Mouse (Mus musculus) forebrain, embryonic 10.5 days (tissue): ENCODE data around the gene Poln. TPM values are rescaled to one million over a fixed set of nuclear protein-coding genes. Genes with fewer than 3 reads are reported as not detected.

ENCODE experiments used
- DNase-seq: peaks from one replicate; pipeline ENCODE4 v3.0.0-alpha.2; 2017; ENCODE audit warnings: low spot score; ENCODE audit errors: extremely low spot score
- H3K27ac ChIP-seq: fragments of 300-500 bp; sonication (generic); 2 replicates; pipeline ENCODE4 v1.5.1; 2016; ENCODE audit warnings: mild to moderate bottlenecking
- H3K27me3 ChIP-seq: fragments of 300-500 bp; sonication (generic); 2 replicates; pipeline ENCODE4 v1.6.1; 2016; ENCODE audit warnings: mild to moderate bottlenecking; ENCODE audit not compliant: poor library complexity, severe bottlenecking
- H3K36me3 ChIP-seq: fragments of 300-500 bp; sonication (generic); replicated peaks from 2 replicates; pipeline ENCODE4 v1.6.1; 2016; ENCODE audit warnings: mild to moderate bottlenecking, moderate library complexity
- H3K4me1 ChIP-seq: fragments of 300-500 bp; sonication (generic); 2 replicates; pipeline ENCODE4 v1.6.1; 2016
- H3K4me3 ChIP-seq: fragments of 300-500 bp; sonication (generic); 2 replicates; pipeline ENCODE4 v1.5.1; 2016; ENCODE audit warnings: mild to moderate bottlenecking, moderate library complexity
- H3K9me3 ChIP-seq: fragments of 300-500 bp; sonication (generic); 2 replicates; pipeline ENCODE4 v1.6.1; 2016; ENCODE audit warnings: mild to moderate bottlenecking, moderate library complexity
- WGBS: fragments of 180-500 bp; shearing (Covaris S2); methylation state at CpG from one replicate; pipeline ENCODE4 v1.1.7; 2016; 5-methylcytosine and 5-hydroxymethylcytosine counted together
- polyA plus RNA-seq: library from polyadenylated mRNA; unstranded; fragments of >200 nt; fragmentation: Nextera tagmentation; extraction: Ambion mirVana; gene quantifications from 2 replicates; pipeline ENCODE4 v1.2.1, GENCODE M21; 2016

Poln gene
- polyA plus RNA-seq, 1 experiment from 2014 or later = 0.77 TPM

- Histone ChIP-seq H3K27me3 (peaks cover 57% of the 10 kb centered on the region), H3K27ac (peak within 1 kb of the TSS; percentile 92), H3K4me3 (peak within 1 kb of the TSS; percentile 80), H3K9me3 (no peaks in the 10 kb centered on the region), H3K36me3 (peaks cover 19% of the 10 kb centered on the region), H3K4me1 (peaks cover 41% of the 10 kb centered on the region)
- DNase-seq = peak; percentile 84
- under 1% methylated on average over 90 of the region's 90 CpGs for WGBS
These were observed 173.2 kb downstream of the Poln start, which contains the start of gene Nat8l for GRCm38 (mm10) chr5:33995843-33996693. Gene Nat8l (plus strand): TSS chr5:33995984.

GRCm38 (mm10) chr5:33994671-33995625, 174.3 kb downstream of the Poln start:
- no peaks in the 10 kb centered on the region for H3K9me3 ChIP-seq
- WGBS = 32% methylated on average over 28 of the region's 28 CpGs

GRCm38 (mm10) chr5:33983309-33984121, 185.7 kb downstream of the Poln start, which contains the start of gene Gm1673:
Gene Gm1673 (plus strand): TSS chr5:33983433.
- under 1% methylated on average over 88 of the region's 88 CpGs for WGBS
- Histone ChIP-seq H3K9me3 (0 out of 2 replicates have a peak, but pooled peaks cover 5% of the 10 kb centered on the region), H3K27me3 (peaks cover 14% of the 10 kb centered on the region; the same call in 1 of the 2 replicates), H3K4me3 (peak within 1 kb of the TSS; percentile 91), H3K36me3 (peaks cover 32% of the 10 kb centered on the region), H3K4me1 (peaks cover 39% of the 10 kb centered on the region), H3K27ac (peak within 1 kb of the TSS; percentile 96)
- DNase-seq = peak; percentile 88

More at GRCm38 (mm10) chr5:33994671-33995625, 174.3 kb downstream of the Poln start:
- peak overlapping the region; percentile 80 for H3K4me3 ChIP-seq
- peaks cover 41% of the 10 kb centered on the region for H3K4me1 ChIP-seq
- DNase-seq = peak; percentile 22
- H3K27me3 ChIP-seq = peaks cover 57% of the 10 kb centered on the region
- peaks cover 8% of the 10 kb centered on the region for H3K36me3 ChIP-seq
- H3K27ac ChIP-seq = peak overlapping the region; percentile 92

GRCm38 (mm10) chr5:33982731-33983259, 186.5 kb downstream of the Poln start:
- DNase-seq = no peak
- WGBS = 7% methylated on average over 26 of the region's 26 CpGs
- Histone ChIP-seq H3K27ac (peak overlapping the region; percentile 96), H3K27me3 (peaks cover 14% of the 10 kb centered on the region; the same call in 1 of the 2 replicates), H3K36me3 (peaks cover 32% of the 10 kb centered on the region), H3K4me1 (peaks cover 39% of the 10 kb centered on the region), H3K9me3 (0 out of 2 replicates have a peak, but pooled peaks cover 5% of the 10 kb centered on the region), H3K4me3 (peak overlapping the region; percentile 91)

GRCm38 (mm10) chr5:33976267-33976666, 193.0 kb downstream of the Poln start:
- Histone ChIP-seq H3K27me3 (no peaks in the 10 kb centered on the region), H3K4me1 (no peaks in the 10 kb centered on the region), H3K9me3 (no peaks in the 10 kb centered on the region), H3K36me3 (peaks cover 15% of the 10 kb centered on the region), H3K27ac (no peak overlapping the region), H3K4me3 (no peak overlapping the region)
- 52% methylated on average over 3 of the region's 3 CpGs for WGBS
- no peak for DNase-seq

- Histone ChIP-seq H3K4me3 (no peak overlapping the region), H3K27ac (no peak overlapping the region), H3K27me3 (no peaks in the 10 kb centered on the region), H3K4me1 (no peaks in the 10 kb centered on the region), H3K36me3 (peaks cover 6% of the 10 kb centered on the region), H3K9me3 (no peaks in the 10 kb centered on the region)
- 63% methylated on average over 2 of the region's 2 CpGs for WGBS
- no peak for DNase-seq
These were observed 194.5 kb downstream of the Poln start for GRCm38 (mm10) chr5:33974736-33975135.

GRCm38 (mm10) chr5:33959382-33959781, 209.9 kb downstream of the Poln start:
- H3K4me3 ChIP-seq = no peak overlapping the region
- no peaks in the 10 kb centered on the region for H3K36me3 ChIP-seq
- no peaks in the 10 kb centered on the region for H3K27me3 ChIP-seq
- H3K27ac ChIP-seq = no peak overlapping the region
- no peaks in the 10 kb centered on the region for H3K4me1 ChIP-seq
- H3K9me3 ChIP-seq = peaks cover 17% of the 10 kb centered on the region
- 87% methylated on average over 4 of the region's 4 CpGs for WGBS
- DNase-seq = no peak

Other genes with a start within 250 kb of the Poln start
- 86.9 and 89.9 TPM in 2 replicates for gene Nelfa, start 233.0 kb downstream of the Poln start, polyA plus RNA-seq
- 256 and 263 TPM in 2 replicates for gene Gm1673, start 186.0 kb downstream of the Poln start, polyA plus RNA-seq
- 1.5 and 1.6 TPM in 2 replicates for gene Nat8l, start 173.5 kb downstream of the Poln start, polyA plus RNA-seq
- 53.8 and 59.4 TPM in 2 replicates for gene Haus3, start 79 bp upstream of the Poln start, polyA plus RNA-seq
- gene Mxd4, start 18.3 kb upstream of the Poln start, polyA plus RNA-seq = 11.1 and 14.6 TPM in 2 replicates
- 1.1 and 1.9 TPM in 2 replicates for gene Zfyve28, start 119.0 kb upstream of the Poln start, polyA plus RNA-seq
- gene Cfap99, start 119.2 kb upstream of the Poln start, polyA plus RNA-seq = not detected in 2 replicates
- gene Rnf4, start 166.8 kb upstream of the Poln start, polyA plus RNA-seq = 206 and 209 TPM in 2 replicates
- 12.2 and 13.8 TPM in 2 replicates for gene Fam193a, start 200.5 kb upstream of the Poln start, polyA plus RNA-seq